Mouse (Mus musculus): ENCODE data around the gene Smco3. TPM values are rescaled to one million over a fixed set of nuclear protein-coding genes. Genes with fewer than 3 reads are reported as not detected.

The Smco3 gene
- polyA plus RNA-seq, 1 experiment = 8.7 TPM

DNA sequence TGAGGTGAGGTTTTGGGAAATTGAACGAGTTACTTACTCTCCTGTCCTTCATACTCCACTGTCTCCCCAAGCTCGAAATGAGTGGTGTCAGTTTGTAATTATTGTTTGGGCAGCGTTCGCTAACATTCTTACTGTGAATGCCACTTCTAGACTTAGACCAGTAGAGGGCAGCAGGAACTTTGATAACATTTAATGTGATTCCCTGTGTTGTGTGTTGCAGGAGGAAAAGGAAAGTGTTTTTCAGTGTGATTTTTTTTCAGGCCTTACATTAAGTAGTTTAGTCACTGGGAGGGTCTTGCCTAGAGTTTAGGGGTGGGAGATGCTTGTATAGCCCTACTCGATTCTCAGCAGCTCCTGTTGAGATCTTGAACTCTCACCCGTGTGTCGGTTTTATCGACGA is 25.8 kb upstream of the Smco3 start:
- Histone ChIP-seq H3K4me3 (ENCODE audit: insufficient read depth, low read length) (no peak overlapping the region; the same call in 1 of the 2 replicates), H3K4me1 (ENCODE audit: control insufficient read depth, insufficient read depth, low read length) (peaks cover 2% of the 10 kb centered on the region; the same call in 1 of the 2 replicates), H3K27ac (ENCODE audit: insufficient read depth, low read length) (no peak overlapping the region)
- TF ChIP-seq CTCF (IDR thresholded peaks at IDR 0.05; ENCODE audit: extremely low read depth, insufficient read depth, low read length) (peak; percentile 58; the same call in 1 of the 2 replicates), POLR2A (IDR thresholded peaks at IDR 0.05; ENCODE audit: extremely low read depth, insufficient read depth, low read length) (no peak)

DNA sequence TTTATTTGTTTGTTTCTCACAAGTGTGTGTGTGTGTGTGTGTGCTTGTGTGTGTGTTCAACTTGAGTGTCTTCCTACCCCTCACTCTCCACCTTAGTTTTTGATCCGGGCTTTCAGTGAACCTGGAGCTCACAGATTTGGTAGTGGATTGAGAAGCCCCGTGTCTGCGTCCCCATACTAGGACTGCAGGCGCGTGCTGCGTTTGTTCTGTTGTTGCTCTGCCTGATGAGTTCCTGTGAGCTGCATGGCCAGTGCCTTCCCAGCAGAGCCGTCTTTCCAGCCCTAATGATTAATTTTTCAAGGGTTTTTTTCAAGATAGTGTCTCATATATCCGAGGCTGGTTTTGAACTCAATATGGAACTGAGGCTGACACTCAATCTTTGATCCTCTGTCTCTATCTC is 23.2 kb upstream of the Smco3 start:
- TF ChIP-seq POLR2A (IDR thresholded peaks at IDR 0.05; ENCODE audit: extremely low read depth, insufficient read depth, low read length) (no peak), CTCF (IDR thresholded peaks at IDR 0.05; ENCODE audit: extremely low read depth, insufficient read depth, low read length) (no peak)
- Histone ChIP-seq H3K4me1 (ENCODE audit: control insufficient read depth, insufficient read depth, low read length) (peaks cover 2% of the 10 kb centered on the region; the same call in 1 of the 2 replicates), H3K4me3 (ENCODE audit: insufficient read depth, low read length) (no peak overlapping the region), H3K27ac (ENCODE audit: insufficient read depth, low read length) (no peak overlapping the region)

DNA sequence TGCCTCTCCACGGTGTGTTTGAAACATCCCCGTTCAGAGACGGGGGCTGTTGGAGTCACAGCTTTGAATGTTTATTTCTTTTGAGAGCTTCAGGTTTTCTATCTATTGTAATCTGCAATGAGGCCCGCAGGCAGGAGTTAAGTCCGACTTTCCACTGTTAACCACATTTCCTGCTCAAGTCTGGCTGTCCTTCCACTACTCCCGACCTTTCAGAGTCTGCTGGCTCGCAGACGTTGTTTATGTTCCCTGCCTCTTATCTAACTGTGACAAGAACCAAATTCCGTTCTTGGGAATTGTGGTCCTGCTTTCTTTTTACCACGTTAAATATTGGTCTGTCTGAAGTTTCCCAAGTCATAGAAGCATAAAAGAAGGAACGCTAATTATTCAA is 22.6 kb upstream of the Smco3 start:
- H3K4me1 ChIP-seq (ENCODE audit: control insufficient read depth, insufficient read depth, low read length) = peaks cover 2% of the 10 kb centered on the region; the same call in 1 of the 2 replicates
- H3K27ac ChIP-seq (ENCODE audit: insufficient read depth, low read length) = no peak overlapping the region
- no peak for TF ChIP-seq POLR2A (IDR thresholded peaks at IDR 0.05; ENCODE audit: extremely low read depth, insufficient read depth, low read length)
- TF ChIP-seq CTCF (IDR thresholded peaks at IDR 0.05; ENCODE audit: extremely low read depth, insufficient read depth, low read length) = no peak
- no peak overlapping the region for H3K4me3 ChIP-seq (ENCODE audit: insufficient read depth, low read length)

DNA sequence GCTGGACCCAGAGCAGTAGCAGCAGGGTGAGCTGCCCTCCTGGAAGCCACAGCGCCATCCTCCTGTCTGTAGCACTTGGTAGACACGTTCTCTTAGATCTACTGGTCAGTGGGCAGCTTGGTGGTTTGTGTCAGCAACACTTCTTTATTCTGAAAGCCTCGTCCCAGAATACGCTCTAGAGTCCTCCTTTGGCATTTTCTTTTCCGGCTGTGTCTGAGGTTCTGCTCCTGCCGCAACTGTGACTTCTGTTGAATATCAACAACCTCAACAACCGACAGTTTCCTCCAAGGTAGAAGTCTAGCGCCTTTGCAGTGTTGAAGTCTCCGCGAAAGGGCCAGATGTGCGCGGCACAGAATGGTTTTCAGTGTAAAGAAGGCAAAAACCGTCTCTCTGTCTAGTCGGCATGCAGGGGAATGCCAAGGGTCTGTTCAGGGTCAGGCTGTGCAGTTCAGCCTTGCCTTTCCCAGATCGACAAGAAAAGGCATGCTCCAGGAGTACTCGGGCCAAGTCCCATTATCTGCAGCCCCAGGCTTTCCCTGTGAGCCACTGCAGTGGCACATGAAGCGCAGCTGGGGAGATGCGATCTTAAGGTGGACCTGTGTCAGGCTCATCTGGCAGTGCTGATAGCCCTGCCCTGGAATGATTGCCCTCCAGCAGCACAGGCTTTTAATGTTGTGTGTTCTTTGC is 22.1 kb upstream of the Smco3 start, which contains the start of gene Art4:
TSS of gene Art4 (minus strand) at position 548 of the 687 bp plus-strand sequence.
- Histone ChIP-seq H3K4me1 (ENCODE audit: control insufficient read depth, insufficient read depth, low read length) (peaks cover 2% of the 10 kb centered on the region; the same call in 1 of the 2 replicates), H3K4me3 (ENCODE audit: insufficient read depth, low read length) (no peak within 1 kb of the TSS), H3K27ac (ENCODE audit: insufficient read depth, low read length) (no peak within 1 kb of the TSS)
- no peak for TF ChIP-seq CTCF (IDR thresholded peaks at IDR 0.05; ENCODE audit: extremely low read depth, insufficient read depth, low read length)
- no peak for TF ChIP-seq POLR2A (IDR thresholded peaks at IDR 0.05; ENCODE audit: extremely low read depth, insufficient read depth, low read length)

DNA sequence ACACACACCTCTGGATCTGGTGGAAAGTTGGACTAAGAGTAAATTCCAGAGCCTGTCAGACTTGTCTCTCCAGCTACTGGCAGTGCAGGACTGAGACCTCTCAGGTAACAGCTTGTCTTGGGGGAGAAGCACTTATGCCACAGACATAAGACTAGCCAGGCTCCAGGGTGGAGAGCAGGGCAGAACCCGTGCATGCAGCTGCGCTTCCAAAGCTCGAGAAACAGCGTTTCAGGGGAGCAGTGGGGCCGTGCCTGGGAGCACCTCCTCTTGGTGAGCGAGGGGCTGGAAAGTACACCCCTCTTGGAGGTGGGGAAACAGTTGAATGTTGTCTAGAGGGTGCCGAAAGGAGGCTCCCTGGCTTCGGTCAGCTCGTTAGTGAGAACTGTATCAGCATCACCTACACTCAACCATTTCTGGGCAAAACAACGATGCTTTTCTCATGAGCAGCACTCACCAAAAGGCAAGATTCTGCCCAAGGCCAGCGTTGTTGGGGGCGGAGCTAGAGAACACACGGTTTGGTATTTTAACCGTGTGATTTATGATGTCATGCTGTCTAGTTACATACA is 20.9 kb upstream of the Smco3 start:
- Histone ChIP-seq H3K4me1 (ENCODE audit: control insufficient read depth, insufficient read depth, low read length) (peaks cover under 1% of the 10 kb centered on the region; the same call in 1 of the 2 replicates), H3K4me3 (ENCODE audit: insufficient read depth, low read length) (no peak overlapping the region), H3K27ac (ENCODE audit: insufficient read depth, low read length) (no peak overlapping the region)
- TF ChIP-seq POLR2A (IDR thresholded peaks at IDR 0.05; ENCODE audit: extremely low read depth, insufficient read depth, low read length) = no peak
- TF ChIP-seq CTCF (IDR thresholded peaks at IDR 0.05; ENCODE audit: extremely low read depth, insufficient read depth, low read length) = no peak

DNA sequence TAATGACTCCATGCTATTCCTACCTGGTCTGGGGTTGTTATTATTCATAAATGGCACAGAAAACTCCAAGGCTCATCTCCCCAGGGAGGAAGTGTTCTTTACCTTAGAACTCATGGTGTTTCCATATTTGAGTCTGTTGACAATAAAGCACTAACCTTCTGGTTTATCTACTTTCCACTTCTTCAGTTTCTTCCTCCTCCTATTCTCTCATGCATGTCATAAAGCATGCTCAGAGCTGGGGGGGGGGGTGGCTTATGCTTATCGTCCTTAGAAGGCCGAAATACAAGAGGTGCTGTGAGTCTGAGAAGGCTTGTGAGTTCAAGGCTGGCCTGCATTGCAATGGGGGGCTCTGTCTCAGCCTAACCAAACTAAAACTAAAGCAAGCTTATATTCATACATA is 19.9 kb upstream of the Smco3 start:
- Histone ChIP-seq H3K27ac (ENCODE audit: insufficient read depth, low read length) (no peak overlapping the region), H3K4me3 (ENCODE audit: insufficient read depth, low read length) (no peak overlapping the region), H3K4me1 (ENCODE audit: control insufficient read depth, insufficient read depth, low read length) (no peaks in the 10 kb centered on the region)
- no peak for TF ChIP-seq POLR2A (IDR thresholded peaks at IDR 0.05; ENCODE audit: extremely low read depth, insufficient read depth, low read length)
- no peak for TF ChIP-seq CTCF (IDR thresholded peaks at IDR 0.05; ENCODE audit: extremely low read depth, insufficient read depth, low read length)

DNA sequence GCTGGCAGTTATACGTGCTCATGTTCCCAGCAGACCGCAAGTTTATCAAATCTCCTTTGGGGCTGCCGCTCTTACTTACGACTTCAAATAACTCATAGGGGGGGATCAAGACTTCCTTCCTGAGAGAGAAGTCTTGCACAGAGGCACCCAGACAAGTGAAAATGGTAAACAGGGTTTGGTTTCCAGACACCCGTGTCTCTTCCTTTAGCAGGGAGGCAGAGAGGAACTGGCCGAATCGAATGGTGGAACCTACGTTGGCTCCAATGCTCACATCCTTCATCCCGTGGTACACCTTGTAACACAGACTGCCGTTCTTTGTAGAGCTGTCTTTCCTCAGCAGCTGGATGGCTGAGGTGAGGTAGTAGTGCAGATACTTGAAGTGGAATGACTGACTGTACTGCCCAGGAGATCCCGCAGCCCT is 19.1 kb upstream of the Smco3 start:
- Histone ChIP-seq H3K4me1 (ENCODE audit: control insufficient read depth, insufficient read depth, low read length) (no peaks in the 10 kb centered on the region), H3K27ac (ENCODE audit: insufficient read depth, low read length) (no peak overlapping the region), H3K4me3 (ENCODE audit: insufficient read depth, low read length) (no peak overlapping the region)
- TF ChIP-seq CTCF (IDR thresholded peaks at IDR 0.05; ENCODE audit: extremely low read depth, insufficient read depth, low read length) (no peak), POLR2A (IDR thresholded peaks at IDR 0.05; ENCODE audit: extremely low read depth, insufficient read depth, low read length) (no peak)

DNA sequence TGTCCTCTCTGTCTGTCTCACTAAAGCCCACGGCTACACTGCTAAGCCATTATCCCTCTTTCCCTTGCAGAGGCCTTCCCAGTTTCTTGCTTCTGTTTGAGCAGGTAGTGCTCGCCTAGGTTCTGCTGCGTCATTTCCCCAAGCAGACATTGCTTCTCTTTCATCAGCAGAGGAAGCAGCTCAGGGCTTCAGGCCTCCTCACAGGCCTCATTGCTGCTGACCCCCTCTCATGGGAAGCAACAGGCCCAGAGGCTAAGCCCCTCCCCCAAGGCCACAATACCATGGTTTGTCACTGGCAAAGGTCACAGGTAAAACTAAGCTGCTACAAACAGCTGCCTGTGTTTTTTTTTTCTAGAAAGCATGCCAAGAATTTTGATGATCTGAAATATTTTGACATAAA is 17.5 kb upstream of the Smco3 start:
- TF ChIP-seq CTCF (IDR thresholded peaks at IDR 0.05; ENCODE audit: extremely low read depth, insufficient read depth, low read length) = no peak
- TF ChIP-seq POLR2A (IDR thresholded peaks at IDR 0.05; ENCODE audit: extremely low read depth, insufficient read depth, low read length) = no peak
- Histone ChIP-seq H3K4me3 (ENCODE audit: insufficient read depth, low read length) (no peak overlapping the region), H3K27ac (ENCODE audit: insufficient read depth, low read length) (no peak overlapping the region), H3K4me1 (ENCODE audit: control insufficient read depth, insufficient read depth, low read length) (no peaks in the 10 kb centered on the region)

DNA sequence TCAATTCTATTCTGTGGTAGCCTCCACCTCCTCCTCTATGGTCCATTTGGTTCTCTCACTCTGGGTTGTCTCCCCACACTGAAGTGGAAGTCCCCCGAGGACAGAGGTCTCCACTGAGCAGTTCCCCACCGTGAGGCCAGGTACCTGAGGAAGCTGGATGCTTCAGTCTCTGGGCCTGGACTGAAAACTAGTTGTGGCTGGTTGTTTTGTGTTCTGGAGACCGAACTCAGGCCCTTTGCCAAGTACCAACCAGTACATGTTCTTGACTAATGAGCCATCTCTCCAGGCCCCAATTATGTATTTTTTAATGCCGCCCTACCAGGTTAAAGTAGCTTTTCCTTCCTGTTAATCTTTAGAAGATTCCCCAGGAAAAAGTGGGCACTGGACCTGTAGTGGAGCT is 17.1 kb upstream of the Smco3 start:
- TF ChIP-seq POLR2A (IDR thresholded peaks at IDR 0.05; ENCODE audit: extremely low read depth, insufficient read depth, low read length) (no peak), CTCF (IDR thresholded peaks at IDR 0.05; ENCODE audit: extremely low read depth, insufficient read depth, low read length) (no peak)
- H3K4me1 ChIP-seq (ENCODE audit: control insufficient read depth, insufficient read depth, low read length) = no peaks in the 10 kb centered on the region
- H3K27ac ChIP-seq (ENCODE audit: insufficient read depth, low read length) = no peak overlapping the region
- H3K4me3 ChIP-seq (ENCODE audit: insufficient read depth, low read length) = no peak overlapping the region

DNA sequence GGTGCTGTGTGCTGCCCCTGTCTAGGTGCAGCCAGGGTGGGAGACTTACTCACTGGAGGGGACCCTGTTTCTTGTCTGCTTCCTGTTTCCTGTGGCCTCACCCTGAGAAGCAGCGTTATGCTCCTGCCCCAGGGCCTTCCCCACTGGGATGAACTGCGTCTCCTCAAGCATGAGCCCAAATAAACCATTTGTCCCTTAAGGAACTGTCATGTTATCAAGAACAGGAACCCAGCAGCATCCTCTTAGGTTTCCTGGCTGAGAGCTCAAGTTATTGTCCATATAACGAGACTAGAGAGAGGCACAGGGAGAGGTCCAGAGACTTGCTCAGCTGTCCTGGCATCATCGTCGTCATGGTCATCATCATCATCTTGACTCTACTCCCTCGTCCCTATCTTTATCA is 15.0 kb upstream of the Smco3 start:
- no peak overlapping the region for H3K27ac ChIP-seq (ENCODE audit: insufficient read depth, low read length)
- no peaks in the 10 kb centered on the region for H3K4me1 ChIP-seq (ENCODE audit: control insufficient read depth, insufficient read depth, low read length)
- H3K4me3 ChIP-seq (ENCODE audit: insufficient read depth, low read length) = no peak overlapping the region
- TF ChIP-seq CTCF (IDR thresholded peaks at IDR 0.05; ENCODE audit: extremely low read depth, insufficient read depth, low read length) (no peak), POLR2A (IDR thresholded peaks at IDR 0.05; ENCODE audit: extremely low read depth, insufficient read depth, low read length) (no peak)

Measured in cortical plate, adult 2 months (tissue).